Mouse (Mus musculus) stomach, postnatal 0 days (tissue): Measurements from ENCODE around the gene Sdhaf3.

Experiments used
- CTCF ChIP-seq: IDR thresholded peaks from 2 replicates; pipeline ENCODE4 v1.5.1; 2016; ENCODE audit warnings: antibody characterized with exemption, low read depth, mild to moderate bottlenecking, moderate library complexity
- EP300 ChIP-seq: optimal IDR thresholded peaks from 2 replicates; pipeline ENCODE3; 2016; ENCODE audit warnings: antibody characterized with exemption

GRCm38 (mm10) chr6:6955764-6956561 is at the start of gene Sdhaf3:
- TF ChIP-seq CTCF, result peak; percentile 63
- TF ChIP-seq EP300, result peak; percentile 59
